Mouse (Mus musculus) inflammation-experienced regulatory T-cells, adult 6 months (primary cell): ENCODE measurements around the gene Gcnt3. TPM values are rescaled to one million over a fixed set of nuclear protein-coding genes. Genes with fewer than 3 reads are reported as not detected.
"Not testable (repeated sequence)": the region's sequence is repeated elsewhere in the genome, so short reads cannot be mapped to it uniquely, and the experiment has no call there.

ENCODE experiments used
- ATAC-seq: one replicate; pipeline ENCODE4 v1.8.0; 2017
- polyA plus RNA-seq, 3 experiments: library from polyadenylated mRNA; unstranded; fragments of 100-300 nt; shearing (Covaris generic); gene quantifications; one replicate each; pipeline ENCODE4 v1.2.1; 2017

Gene Gcnt3
- polyA plus RNA-seq, 3 experiments from 2014 or later = not detected

DNA sequence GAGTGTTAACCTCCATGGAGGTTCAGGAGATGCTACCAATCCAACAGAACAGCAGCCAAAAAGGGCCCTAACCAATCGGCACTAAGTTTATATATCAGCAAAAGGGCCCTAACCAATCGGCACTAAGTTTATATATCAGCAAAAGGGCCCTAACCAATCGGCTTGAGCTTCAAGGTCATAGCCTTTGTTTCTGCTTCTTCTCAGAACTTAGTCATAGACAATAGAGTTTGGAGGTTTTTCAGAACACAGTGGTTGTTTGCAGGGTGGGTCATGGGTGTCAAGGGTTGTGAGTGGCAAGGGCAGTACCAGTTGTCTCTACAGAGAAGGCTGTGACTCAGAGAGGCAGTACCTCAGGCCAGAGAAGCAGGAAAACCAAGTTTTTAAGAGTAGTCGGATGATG is 4.2 kb upstream of the Gcnt3 start:
- ATAC-seq = no peak

DNA sequence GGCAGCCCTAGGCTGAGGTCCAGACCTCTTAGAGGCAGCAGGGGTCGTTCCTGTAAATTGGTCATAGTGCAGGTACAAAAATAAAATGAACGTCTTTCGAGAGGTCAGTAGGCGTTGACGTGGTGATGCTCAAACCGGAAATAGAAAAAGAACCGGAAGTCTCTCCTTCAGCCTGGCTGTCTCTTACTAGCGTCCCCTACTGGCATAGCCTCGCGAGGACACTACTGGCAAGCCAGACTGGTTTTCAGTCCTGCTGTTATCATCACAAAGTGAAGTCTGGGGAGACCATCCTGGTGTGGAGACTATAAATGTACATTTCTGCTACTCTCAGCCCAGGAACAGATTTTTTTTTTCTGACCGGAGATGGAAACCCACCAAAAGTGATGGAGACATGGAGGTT is 2.7 kb upstream of the Gcnt3 start:
- no peak for ATAC-seq

DNA sequence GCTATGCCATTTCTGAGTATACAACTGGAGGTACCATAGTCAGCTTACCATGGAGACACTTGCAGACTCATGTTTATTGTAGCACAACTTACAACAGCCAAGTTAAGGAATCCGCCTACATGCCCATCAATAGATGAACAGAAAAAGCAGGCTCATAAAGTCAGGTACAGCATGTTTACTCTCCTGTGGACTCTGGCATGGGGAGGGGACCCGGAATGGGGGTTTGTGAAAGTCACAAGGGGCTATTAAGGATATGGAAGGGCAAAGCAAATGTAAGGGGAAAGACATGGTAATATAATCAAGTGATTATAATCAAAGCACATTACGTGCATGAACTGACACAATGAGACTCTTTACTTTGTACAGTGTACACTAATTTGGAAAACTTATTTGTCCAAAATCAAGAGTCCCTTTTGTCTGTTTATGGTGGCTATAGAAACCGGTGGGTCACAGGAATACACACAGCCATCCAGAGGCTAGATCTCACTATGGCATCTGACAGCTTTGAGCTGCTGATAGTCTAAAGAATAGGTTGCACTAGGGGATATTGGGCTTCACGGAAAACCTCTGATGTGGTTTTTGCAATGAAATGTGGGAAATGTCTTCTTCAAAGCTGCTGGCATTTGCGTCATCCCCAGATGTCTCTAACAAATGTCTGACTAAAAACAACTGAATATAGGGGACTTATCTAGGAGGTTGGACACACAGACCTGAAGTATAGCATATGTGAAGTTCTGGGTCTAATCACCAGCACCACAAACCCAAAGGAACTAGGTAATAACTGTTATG is 1.9 kb upstream of the Gcnt3 start:
- ATAC-seq = peak; percentile 32

DNA sequence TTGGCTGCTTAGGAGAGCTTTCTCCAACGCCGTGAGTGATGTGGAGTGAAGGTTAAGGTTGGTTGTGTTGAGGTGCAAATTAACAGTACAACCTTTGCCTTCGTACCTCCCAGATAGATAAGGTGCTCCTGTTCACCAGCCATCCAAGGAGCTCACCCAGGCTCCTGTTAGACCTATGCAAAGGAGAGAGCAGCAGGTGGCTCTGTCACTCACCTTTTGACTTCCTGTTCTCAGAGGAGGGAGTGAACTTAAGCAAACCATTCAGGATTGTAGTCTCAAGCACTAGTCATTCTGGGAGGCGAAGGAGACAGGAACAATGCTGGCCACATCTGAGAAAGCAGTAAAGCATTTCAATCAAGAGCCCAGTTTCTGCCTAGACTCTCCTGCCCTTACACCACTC is 1.2 kb downstream of the Gcnt3 start:
- ATAC-seq = no peak

DNA sequence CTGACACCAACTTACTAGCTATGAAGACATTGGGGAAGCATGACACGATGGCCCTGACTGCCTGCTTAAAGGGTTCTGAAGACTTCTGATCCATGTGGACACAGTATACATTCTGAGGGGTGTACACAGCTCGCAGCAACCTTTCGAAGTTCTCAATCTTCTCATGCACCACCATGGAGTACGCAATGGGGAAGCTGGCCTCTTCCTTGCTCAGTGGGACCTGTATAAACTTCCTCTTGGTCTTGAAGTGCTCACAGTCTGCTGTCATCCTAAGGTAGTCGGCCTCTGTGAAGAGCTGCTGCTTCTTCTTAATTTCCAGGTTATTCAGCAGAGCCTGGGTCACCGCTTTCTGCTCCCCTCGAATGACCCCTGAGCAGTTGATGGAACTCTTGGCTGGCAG is 3.2 kb downstream of the Gcnt3 start:
- ATAC-seq = no peak

DNA sequence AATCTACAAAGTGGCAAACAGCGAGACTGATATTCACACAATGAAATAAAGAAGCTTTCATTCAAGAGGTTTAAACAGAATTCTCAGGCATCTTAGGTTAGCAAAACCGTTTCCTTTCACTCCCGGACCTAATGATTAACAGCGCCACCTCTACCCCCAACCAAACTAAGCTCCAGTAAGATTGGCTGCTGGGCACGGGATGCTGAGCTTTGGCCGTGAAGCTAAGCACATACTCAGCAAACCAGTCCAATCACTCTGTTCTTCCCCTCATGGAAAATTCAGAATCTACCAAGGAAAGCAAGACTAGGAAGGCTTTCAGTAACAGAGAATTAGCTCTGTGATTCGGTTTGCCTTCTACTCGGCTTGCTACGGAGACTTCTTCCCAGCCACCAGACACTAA is 4.8 kb downstream of the Gcnt3 start:
- ATAC-seq = no peak

DNA sequence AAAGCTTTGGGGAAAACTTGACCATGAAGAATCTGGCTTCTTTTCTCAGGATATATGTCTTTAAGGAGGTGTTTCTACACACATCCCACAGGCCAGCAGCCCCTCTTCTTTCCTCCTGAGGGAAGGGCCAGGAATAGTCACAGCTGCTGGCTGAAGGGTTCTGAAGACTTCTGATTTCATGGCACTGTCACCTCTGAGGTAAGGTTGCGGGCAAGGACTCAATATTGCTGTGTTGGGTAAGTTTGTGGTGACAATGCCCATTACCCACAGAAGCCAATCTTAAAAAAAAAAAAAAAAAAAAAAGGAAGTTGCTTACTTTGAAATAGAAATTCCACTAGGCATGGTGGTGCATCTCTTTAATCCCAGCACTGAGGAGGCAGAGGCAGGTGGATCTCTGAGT is 5.7 kb downstream of the Gcnt3 start:
- ATAC-seq = no peak

DNA sequence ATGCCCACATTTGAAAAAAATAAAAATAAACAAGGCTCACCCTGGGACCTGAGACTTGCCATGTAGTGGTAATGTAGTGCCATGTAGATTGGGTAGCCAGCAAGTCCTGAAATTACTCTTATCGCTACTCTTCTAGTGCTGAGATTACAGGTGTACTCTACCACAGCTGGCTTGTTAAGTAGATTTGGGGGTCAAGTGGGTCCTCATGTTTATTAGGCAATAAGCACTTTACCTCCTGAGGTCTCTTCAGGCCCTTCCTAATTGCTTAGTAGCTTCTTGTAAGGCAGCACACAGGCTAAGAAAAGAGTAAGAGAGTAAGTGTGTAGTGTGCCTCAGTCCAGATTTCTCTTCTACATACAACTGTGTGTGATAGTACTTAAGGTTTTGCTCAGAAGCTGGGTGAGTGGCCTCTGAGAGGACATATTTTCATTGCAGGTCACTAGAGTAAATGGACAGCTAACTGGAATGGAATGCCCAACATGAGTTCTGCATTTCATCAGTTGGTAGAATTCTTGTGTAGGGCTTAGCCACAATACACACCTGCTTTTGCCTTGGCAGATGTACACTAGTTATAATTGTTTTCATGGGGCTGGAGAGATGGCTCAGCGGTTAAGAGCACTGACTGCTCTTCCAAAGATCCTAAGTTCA is 12.4 kb downstream of the Gcnt3 start:
- no peak for ATAC-seq

DNA sequence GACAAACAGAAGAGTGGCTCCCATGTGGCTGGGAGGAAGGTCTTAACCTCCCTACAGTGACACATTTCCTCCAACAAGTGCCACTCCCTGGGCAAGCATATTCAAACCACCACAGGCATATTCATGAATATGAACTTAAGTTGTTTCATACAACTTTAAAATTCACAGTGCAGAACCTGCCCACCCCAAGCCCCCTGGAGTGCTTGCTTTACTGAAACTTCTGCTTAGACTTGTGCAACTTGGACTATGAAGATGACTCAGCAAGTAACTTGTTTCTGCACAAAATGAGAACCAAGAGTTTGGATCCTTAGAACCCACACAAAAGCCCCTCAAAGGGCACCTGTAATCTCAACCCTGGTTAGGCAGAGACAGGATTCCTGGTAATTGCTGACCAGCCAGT is 13.2 kb downstream of the Gcnt3 start:
- no peak for ATAC-seq

DNA sequence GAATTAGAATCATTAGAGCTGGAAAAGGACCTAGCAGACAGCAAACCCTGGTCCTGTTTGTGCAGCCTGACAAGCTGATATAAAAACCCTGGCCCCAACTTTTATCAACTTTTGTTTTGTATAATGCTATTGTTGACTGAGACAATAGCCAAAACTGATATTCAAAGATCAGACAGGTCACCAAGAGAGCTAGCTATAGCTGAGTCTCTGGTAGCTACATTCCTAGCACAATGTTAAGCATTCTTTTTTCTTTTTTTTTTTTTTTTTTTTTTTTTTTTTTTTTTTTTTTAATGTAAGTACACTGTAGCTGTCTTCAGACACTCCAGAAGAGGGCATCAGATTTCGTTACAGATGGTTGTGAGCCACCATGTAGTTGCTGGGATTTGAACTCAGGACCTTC is 14.3 kb downstream of the Gcnt3 start:
- ATAC-seq = not testable (repeated sequence)

DNA sequence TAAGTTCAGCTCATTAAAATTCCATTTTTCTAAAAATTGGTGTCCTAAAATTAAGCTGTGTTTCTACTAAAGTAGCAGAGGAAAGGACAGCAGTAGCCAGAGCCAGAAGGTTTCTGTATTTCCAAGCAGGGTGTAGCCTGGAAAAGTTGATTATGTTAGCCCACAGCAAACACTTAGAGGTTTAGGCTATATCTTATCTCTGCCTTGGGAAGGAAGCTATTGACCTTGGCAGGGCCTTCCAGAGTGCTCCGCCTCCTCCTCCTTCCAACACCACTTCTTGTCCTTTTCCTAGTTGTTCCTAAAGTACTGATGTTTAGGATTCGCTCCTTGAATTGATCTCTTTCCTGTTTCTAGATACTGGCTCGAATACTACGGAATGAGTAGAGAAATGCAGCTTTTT is 15.8 kb downstream of the Gcnt3 start:
- no peak for ATAC-seq

DNA sequence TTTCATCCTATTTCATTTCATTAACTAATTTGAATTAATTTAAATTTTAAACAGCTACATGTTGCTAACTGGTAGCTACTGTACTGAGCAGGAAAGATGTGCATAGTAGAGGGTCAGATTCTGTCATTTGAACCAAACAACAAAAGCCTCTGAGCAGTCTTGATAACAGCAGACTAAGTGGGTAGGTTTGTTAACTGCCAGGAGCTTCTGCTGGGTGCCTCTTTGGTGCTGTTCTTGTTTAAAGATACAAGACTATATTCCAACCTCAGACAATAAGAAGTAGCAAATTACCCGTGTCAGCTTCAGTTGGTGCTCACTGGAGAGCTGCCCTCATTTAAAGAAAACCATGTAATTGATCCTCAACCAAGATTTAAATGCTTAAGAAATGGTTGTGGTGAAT is 16.3 kb downstream of the Gcnt3 start:
- ATAC-seq = no peak

DNA sequence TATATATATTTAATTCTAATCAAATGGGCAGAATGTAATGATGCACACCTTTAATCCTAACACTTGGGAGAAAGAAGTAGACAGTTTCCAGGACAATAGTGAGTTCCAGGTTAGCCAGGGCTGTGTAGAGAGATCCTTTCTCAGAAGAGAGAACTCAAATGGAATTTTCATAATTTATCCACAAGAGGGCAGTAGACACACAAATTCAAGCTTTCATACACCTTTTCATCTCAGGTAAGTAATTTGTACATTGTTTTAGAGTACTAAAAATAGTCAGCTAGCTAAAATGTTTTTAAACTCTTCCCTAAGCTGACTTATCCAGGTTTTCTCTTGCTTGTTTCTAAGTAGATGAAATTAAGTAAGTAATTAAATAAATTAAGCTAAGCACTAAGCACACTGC is 19.0 kb downstream of the Gcnt3 start:
- peak; percentile 54 for ATAC-seq

DNA sequence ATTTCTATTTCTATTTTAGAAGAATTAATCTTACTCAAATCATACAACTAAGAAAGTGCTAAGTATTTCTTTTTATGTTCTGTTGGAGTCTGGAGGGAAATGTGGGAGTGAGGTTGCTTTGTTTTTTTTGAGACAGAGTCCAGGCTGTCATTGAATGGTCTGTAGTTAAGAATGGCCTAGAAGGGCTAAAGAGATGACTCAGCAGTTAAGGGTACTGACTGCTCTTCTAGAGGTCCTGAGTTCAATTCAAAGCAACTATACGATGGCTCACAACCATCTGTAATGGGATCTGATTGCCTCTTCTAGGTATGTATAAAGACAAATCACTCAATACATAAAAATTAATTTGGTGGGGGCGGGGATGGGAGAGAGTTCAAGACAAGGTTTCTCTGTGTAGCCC is 22.3 kb downstream of the Gcnt3 start:
- ATAC-seq = no peak

DNA sequence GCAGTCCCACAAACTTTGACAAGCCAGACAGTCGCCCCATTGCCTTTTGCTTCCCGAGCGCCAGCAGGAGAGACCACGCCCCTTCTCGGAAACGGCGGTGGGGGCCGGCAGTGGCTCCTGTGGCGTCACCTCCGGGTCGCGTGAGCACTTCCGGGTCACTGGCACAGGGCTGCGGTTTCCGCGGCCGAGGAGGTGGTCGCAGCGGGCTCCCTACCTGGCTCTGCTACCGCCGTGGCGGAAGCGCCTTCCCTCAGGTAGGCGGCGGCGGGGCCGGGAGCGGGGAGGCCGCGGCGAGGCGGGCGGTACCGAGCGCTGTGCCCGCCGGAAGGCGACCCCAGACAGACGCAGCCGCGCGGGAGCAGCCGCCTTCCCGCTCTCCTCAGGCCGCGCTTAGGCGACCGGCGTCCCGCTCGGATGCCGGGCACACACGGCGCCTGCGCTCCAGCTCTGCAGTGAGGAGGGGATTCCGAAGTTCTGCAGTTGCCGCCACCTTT is 25.4 kb downstream of the Gcnt3 start, which contains the start of gene Gtf2a2:
Gene Gtf2a2 (plus strand): TSS at position 143 of the 494 bp plus-strand sequence.
- peak; percentile 86 for ATAC-seq

DNA sequence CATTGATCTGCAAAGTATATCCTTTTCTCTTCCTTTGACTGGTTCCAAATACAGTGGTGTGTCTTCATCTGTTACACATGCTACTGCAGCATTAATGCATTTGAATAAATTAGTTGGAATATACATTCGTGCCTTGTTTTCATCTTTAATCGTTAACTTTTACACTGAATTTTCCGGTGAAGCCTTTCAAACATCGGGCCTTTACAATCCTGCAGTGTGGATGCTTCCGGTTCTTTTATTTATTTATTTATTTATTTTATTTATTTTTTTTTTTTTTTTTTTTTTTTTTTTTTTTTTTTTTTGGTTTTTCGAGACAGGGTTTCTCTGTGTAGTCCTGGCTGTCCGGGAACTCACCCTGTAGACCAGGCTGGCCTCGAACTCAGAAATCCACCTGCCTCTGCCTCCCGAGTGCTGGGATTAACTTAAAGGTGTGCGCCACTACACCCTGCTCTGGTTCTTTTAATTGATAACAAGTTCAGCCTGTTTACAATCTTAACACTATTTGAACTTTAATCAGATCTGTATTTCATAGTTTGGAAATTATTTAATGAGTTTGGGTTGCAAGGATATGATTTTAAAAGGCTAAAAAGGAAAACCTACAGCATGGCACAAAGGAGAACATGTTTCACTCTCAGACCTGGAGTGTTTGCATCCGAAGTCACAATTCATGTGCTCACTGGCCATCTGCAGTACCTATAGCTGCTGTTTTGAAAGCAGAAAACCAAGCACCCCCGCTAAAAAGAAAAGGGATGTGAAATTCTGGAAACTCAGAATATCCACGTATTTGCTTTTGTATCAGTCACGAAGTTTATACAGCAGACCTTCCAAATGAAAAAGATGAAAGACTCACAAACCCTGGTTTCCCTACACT is 26.1 kb downstream of the Gcnt3 start:
- no peak for ATAC-seq

DNA sequence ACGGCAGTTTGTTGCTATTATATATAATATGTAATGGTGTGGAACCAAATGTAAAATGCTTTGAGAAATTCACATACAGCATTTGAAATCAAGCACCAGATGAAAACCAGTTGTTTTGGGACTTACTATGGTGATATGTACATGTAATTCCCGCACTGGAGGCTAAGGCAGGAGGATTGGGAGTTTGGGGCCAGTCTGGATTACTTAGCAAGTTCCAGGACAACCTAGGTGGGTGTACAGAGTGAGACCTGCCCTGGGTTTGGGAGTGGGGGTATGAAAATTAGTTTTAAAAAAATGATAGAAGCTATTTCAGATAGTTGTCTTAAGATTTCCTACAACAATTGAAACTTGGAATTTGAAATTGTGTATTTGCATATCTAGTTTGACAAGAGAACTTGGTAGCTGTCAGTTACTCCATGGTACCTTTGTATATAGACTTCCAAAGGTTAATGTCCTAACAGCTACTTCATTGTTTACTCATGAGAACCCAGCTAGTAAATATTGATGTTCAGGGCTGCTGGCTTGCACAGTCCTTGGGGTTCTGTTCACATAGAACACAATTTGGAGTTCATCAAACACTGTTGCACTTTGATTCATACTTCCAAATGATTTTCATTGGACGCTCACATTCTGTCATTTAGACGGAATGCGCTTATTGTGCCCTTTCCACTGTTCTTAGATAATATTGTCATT is 27.0 kb downstream of the Gcnt3 start:
- ATAC-seq = no peak

DNA sequence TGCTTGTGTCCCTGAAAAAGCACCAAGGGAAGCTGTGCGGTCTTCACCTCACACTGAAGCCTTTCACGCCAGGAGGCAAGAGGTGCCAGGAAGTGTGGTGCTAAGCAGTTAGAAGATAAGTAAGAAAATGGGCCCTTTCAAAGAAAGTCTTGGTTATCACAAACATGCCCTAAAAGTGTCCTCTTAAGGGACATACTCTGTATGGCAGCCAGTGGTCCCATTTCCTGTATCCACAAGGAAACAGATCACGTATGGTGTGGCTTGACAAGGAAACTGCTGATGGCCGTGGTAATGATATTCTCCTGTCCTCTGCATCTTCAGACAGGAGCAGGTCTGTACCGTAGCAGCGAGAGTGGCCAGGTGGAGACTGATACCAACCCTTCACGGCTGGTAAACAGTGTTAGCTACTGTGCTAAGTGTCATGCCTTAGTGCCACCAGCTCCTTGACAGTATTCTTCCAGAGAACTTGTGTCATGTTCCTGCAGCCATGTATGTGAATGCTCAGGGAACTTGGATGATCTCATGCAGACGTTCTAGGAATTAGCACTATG is 28.1 kb downstream of the Gcnt3 start:
- no peak for ATAC-seq

DNA sequence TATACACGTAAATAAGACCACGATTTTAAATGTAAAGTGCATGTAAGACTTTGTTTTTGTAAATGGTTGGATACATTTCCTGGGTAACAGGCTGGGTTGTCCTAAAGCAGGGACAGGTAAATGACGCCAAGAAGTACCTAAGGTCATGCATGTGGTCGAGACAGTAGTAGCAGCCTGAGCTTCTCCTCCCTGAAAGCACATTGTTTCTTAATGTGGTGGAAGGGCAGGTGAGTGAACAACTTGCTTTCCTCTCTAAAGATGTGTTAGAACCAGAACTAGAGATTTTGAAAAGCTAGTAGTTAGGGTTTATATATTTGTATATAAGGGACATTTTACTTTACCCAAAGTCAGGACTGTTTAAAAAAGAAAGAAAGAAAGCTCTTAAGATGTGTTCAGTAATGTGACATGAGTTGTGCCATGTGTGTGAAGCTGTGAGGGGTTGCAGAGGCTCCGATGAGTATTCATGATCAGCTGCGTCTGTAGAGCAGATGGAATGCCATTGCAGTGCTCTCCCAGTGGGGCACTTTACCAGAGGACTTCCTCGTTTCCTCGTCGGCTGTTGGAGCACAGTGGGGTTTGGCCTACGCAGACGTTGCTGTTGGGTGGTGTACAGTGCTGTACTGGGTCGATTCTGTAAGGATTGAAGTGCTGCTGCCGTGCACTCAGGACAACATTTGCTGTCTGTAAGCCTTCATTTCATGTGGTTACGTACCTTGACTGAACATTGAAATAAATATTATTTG is 30.2 kb downstream of the Gcnt3 start:
- no peak for ATAC-seq

DNA sequence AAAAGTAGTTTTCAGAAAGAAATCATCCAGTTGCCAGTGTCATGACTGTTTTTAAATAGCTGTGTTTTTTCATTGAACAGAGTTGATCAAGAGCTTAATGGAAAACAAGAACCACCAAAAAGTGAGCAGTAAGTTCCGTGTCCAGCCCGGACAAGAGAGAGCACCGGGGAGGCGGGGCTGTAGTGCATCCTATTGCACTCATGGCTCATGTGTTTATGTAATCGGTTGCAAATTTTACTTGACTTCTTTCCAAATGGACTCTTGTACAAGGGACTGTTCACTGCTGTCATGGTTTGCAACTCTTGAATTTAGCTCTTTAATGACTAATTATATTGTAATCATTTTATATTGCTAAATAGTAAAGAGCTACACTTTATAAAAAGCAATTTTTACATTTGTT is 30.9 kb downstream of the Gcnt3 start:
- ATAC-seq = no peak

DNA sequence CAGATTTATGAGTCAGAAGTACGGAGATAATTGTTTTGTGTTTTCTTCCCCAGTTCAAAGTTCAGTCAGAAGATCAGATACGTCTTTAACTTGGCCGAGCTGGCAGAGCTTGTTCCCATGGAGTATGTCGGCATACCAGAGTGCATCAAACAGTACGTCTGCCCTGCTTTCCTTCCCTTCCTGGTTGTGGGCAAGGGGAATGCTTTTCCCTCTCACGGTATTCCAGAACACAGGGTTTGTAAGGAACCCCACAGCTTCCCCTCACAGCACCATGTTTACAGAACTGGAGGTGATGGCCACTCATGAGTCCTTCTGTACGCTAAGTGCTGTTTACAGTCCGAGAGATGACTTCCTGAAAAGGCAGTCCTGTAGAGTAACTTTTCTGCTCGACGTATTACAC is 34.4 kb downstream of the Gcnt3 start:
- no peak for ATAC-seq

DNA sequence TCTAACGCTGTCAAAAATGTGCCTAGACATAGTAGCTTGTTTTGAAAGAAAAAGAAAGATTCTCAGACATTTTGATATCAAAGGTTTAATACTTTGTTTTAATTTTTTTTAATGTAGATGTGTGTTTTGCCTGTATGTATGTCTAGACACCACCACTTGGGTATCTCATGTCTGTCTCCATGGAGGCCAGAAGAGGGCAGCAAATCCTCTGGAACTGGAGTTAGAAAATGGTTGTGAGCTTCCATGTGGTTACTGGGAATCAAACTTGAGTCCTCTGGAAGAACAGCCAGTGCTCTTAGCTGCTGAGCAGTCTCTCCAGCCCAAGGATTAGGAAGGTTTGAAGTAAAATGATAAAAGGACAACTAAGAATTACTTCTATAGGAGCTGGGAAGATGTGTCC is 38.6 kb downstream of the Gcnt3 start:
- no peak for ATAC-seq
